Mouse (Mus musculus) MEL (cell line): ENCODE results near the gene Plekhj1. TPM values are rescaled to one million over a fixed set of nuclear protein-coding genes. Genes with fewer than 3 reads are reported as not detected.

Experiments used
- DNase-seq: peaks from one replicate; pipeline ENCODE4 v3.0.0; 2011; ENCODE audit warnings: low read depth, low spot score
- H3K27ac ChIP-seq: 2 replicates; pipeline ENCODE4 v1.5.1; 2012; ENCODE audit warnings: low read depth, mild to moderate bottlenecking, control low read depth, low read length, moderate library complexity; ENCODE audit not compliant: control insufficient read depth
- H3K27me3 ChIP-seq, 2 experiments: fragments of 150-350 bp in 1 of 2; sonication (generic) in 1 of 2; 2 replicates each; pipeline ENCODE4 v1.6.1; 2012; ENCODE audit warnings: low read length in 2 of 2, mild to moderate bottlenecking in 2 of 2, improper control_type of control experiment in 1 of 2, moderate library complexity in 1 of 2; ENCODE audit not compliant: insufficient read depth in 2 of 2, control insufficient read depth in 1 of 2
- H3K36me3 ChIP-seq, 2 experiments: 2 replicates each; pipeline ENCODE4 v1.6.1; 2012 to 2014; ENCODE audit warnings: low read length in 2 of 2, improper control_type of control experiment in 1 of 2, inconsistent platforms in 1 of 2, mild to moderate bottlenecking in 1 of 2; ENCODE audit not compliant: insufficient read depth in 2 of 2, control insufficient read depth in 1 of 2
- H3K4me1 ChIP-seq, 2 experiments: fragments of 150-350 bp in 1 of 2; sonication (generic) in 1 of 2; 2 replicates each; pipeline ENCODE4 v1.6.1; 2012; ENCODE audit warnings: low read length in 2 of 2, improper control_type of control experiment in 1 of 2, mild to moderate bottlenecking in 1 of 2; ENCODE audit not compliant: insufficient read depth in 2 of 2, control insufficient read depth in 1 of 2
- H3K4me3 ChIP-seq, 2 experiments: fragments of 150-350 bp in 1 of 2; sonication (generic) in 1 of 2; 2 replicates each; pipeline ENCODE4 v1.5.1; 2012; ENCODE audit warnings: low read depth in 2 of 2, low read length in 2 of 2, mild to moderate bottlenecking in 2 of 2, moderate library complexity in 2 of 2, control low read depth in 1 of 2, improper control_type of control experiment in 1 of 2; ENCODE audit not compliant: control insufficient read depth in 1 of 2, insufficient read depth in 1 of 2
- H3K79me2 ChIP-seq: 2 replicates; pipeline ENCODE4 v1.6.1; 2012; ENCODE audit warnings: mild to moderate bottlenecking, low read length, moderate library complexity; ENCODE audit not compliant: control insufficient read depth, poor library complexity, insufficient read depth
- H3K9ac ChIP-seq: 2 replicates; pipeline ENCODE4 v1.6.1; 2012; ENCODE audit warnings: low read depth, mild to moderate bottlenecking, control low read depth, low read length, moderate library complexity; ENCODE audit not compliant: control insufficient read depth, poor library complexity, severe bottlenecking
- H3K9me3 ChIP-seq: fragments of 150-350 bp; sonication (generic); replicated peaks from 2 replicates; pipeline ENCODE4 v1.6.1; 2012; ENCODE audit warnings: mild to moderate bottlenecking, low read length, improper control_type of control experiment, moderate library complexity; ENCODE audit not compliant: insufficient read depth
- E2F4 ChIP-seq: IDR thresholded peaks from 2 replicates; pipeline ENCODE4 v1.6.1; 2011; ENCODE audit warnings: low read depth, low read length, improper control_type of control experiment, borderline replicate concordance
- EP300 ChIP-seq, 2 experiments: IDR thresholded peaks; 2 replicates each; pipeline ENCODE4 v1.6.1; 2011; ENCODE audit warnings: improper control_type of control experiment in 2 of 2, low read length in 2 of 2, low read depth in 1 of 2, mild to moderate bottlenecking in 1 of 2
- GABPA ChIP-seq: IDR thresholded peaks from 2 replicates; pipeline ENCODE4 v1.6.1; 2012; ENCODE audit warnings: low read depth, mild to moderate bottlenecking, inconsistent platforms, low read length, improper control_type of control experiment, moderate library complexity
- JUND ChIP-seq: IDR thresholded peaks from 2 replicates; pipeline ENCODE4 v1.6.1; 2011; ENCODE audit warnings: low read depth, mild to moderate bottlenecking, improper control_type of control experiment, low read length
- KAT2A ChIP-seq: conservative IDR thresholded peaks from 2 replicates; pipeline ENCODE4 v1.6.1; 2012; ENCODE audit warnings: low read depth, low read length, improper control_type of control experiment, inconsistent platforms
- MAFK ChIP-seq: IDR thresholded peaks from 2 replicates; pipeline ENCODE4 v1.6.1; 2011; ENCODE audit warnings: low read depth, mild to moderate bottlenecking, low read length, improper control_type of control experiment, borderline replicate concordance
- MAX ChIP-seq: IDR thresholded peaks from 2 replicates; pipeline ENCODE4 v1.6.1; 2011; ENCODE audit warnings: low read length, improper control_type of control experiment
- MAZ ChIP-seq: IDR thresholded peaks from 2 replicates; pipeline ENCODE4 v1.6.1; 2012; ENCODE audit warnings: low read depth, mild to moderate bottlenecking, inconsistent platforms, low read length, improper control_type of control experiment
- MEF2A ChIP-seq: IDR thresholded peaks from 2 replicates; pipeline ENCODE4 v1.6.1; 2014; ENCODE audit warnings: low read depth, mild to moderate bottlenecking, inconsistent platforms, low read length, improper control_type of control experiment; ENCODE audit not compliant: poor library complexity, insufficient replicate concordance, severe bottlenecking; ENCODE audit errors: extremely low read depth
- MXI1 ChIP-seq: IDR thresholded peaks from 2 replicates; pipeline ENCODE4 v1.6.1; 2011; ENCODE audit warnings: mild to moderate bottlenecking, low read depth, low read length, improper control_type of control experiment
- NRF1 ChIP-seq: IDR thresholded peaks from 2 replicates; pipeline ENCODE4 v1.6.1; 2014; ENCODE audit warnings: low read depth, mild to moderate bottlenecking, inconsistent platforms, low read length, improper control_type of control experiment, moderate library complexity; ENCODE audit not compliant: poor library complexity, insufficient read depth, severe bottlenecking
- POLR2A ChIP-seq, 2 experiments: IDR thresholded peaks; 2 replicates each; pipeline ENCODE4 v1.6.1; 2011 to 2012; ENCODE audit warnings: low read length in 2 of 2, mild to moderate bottlenecking in 2 of 2, control low read depth in 1 of 2, improper control_type of control experiment in 1 of 2, low read depth in 1 of 2, moderate library complexity in 1 of 2; ENCODE audit not compliant: control insufficient read depth in 1 of 2, insufficient read depth in 1 of 2, poor library complexity in 1 of 2
- POLR2AphosphoS5 ChIP-seq: IDR thresholded peaks from 2 replicates; pipeline ENCODE4 v1.6.1; 2012; ENCODE audit warnings: low read depth, borderline replicate concordance, mild to moderate bottlenecking, inconsistent platforms, low read length, moderate library complexity, mixed read lengths
- RCOR1 ChIP-seq: IDR thresholded peaks from 2 replicates; pipeline ENCODE4 v1.6.1; 2012; ENCODE audit warnings: low read depth, mild to moderate bottlenecking, inconsistent platforms, low read length, improper control_type of control experiment
- SIN3A ChIP-seq: IDR thresholded peaks from 2 replicates; pipeline ENCODE4 v1.6.1; 2012; ENCODE audit warnings: low read length, improper control_type of control experiment, inconsistent platforms
- SMC3 ChIP-seq: IDR thresholded peaks from 2 replicates; pipeline ENCODE4 v1.6.1; 2011; ENCODE audit warnings: low read depth, low read length, improper control_type of control experiment
- TCF12 ChIP-seq: IDR thresholded peaks from 2 replicates; pipeline ENCODE4 v1.6.1; 2014; ENCODE audit warnings: low read depth, mild to moderate bottlenecking, inconsistent platforms, low read length, improper control_type of control experiment, moderate library complexity
- USF2 ChIP-seq, 2 experiments: IDR thresholded peaks; 2 replicates each; pipeline ENCODE4 v1.6.1; 2011 to 2012; ENCODE audit warnings: improper control_type of control experiment in 2 of 2, low read length in 2 of 2, borderline replicate concordance in 1 of 2, inconsistent platforms in 1 of 2, low read depth in 1 of 2, mild to moderate bottlenecking in 1 of 2; ENCODE audit not compliant: insufficient read depth in 1 of 2
- ZC3H11A ChIP-seq: IDR thresholded peaks from 2 replicates; pipeline ENCODE4 v1.6.1; 2012; ENCODE audit warnings: low read depth, mild to moderate bottlenecking, inconsistent platforms, low read length, improper control_type of control experiment
- ZKSCAN1 ChIP-seq: IDR thresholded peaks from 2 replicates; pipeline ENCODE4 v1.6.1; 2012; ENCODE audit warnings: low read depth, mild to moderate bottlenecking, inconsistent platforms, low read length, improper control_type of control experiment, moderate library complexity
- ZNF384 ChIP-seq: IDR thresholded peaks from 2 replicates; pipeline ENCODE4 v1.6.1; 2012; ENCODE audit warnings: low read depth, mild to moderate bottlenecking, inconsistent platforms, low read length, improper control_type of control experiment
- polyA plus RNA-seq, 2 experiments: library from polyadenylated mRNA; stranded (reverse) in 1 of 2; unstranded in 1 of 2; fragments of >175 nt in 1 of 2; fragments of >200 nt in 1 of 2; gene quantifications; 2 replicates each; pipeline versions ENCODE4 v1.2.1 to v1.2.4; 2012; ENCODE audit warnings: low replicate concordance in 2 of 2, low read depth in 1 of 2; ENCODE audit not compliant: insufficient read length in 2 of 2, insufficient read depth in 1 of 2, missing spikeins in 1 of 2
- total RNA-seq: library from RNA; depleted of rRNA; stranded (reverse); fragments of 300-350 nt; gene quantifications from 2 replicates; pipeline ENCODE4 v1.2.3, GENCODE M21; 2012

Plekhj1 gene
- total and polyA plus RNA-seq, 3 experiments, result 86.9 to 217 TPM; not detected in 1

- no peaks in the 10 kb centered on the region for H3K79me2 ChIP-seq
- no peak overlapping the region for H3K9ac ChIP-seq
- H3K36me3 ChIP-seq, result no peaks in the 10 kb centered on the region
- no peaks in the 10 kb centered on the region for H3K9me3 ChIP-seq
- no peak overlapping the region for H3K27ac ChIP-seq
- TF ChIP-seq MXI1, result no peak
- TF ChIP-seq JUND, result no peak
- no peak for TF ChIP-seq ZC3H11A
- TF ChIP-seq POLR2A (IDR thresholded peaks at IDR 0.05; ENCODE audit: control insufficient read depth in 1 of 2, insufficient read depth in 1 of 2, low read depth in 1 of 2, low read length in 2 of 2, poor library complexity in 1 of 2), result no peak
- no peak for TF ChIP-seq NRF1
- TF ChIP-seq MEF2A, result no peak
- TF ChIP-seq POLR2AphosphoS5, result no peak
- TF ChIP-seq MAX, result no peak
- no peak for TF ChIP-seq SIN3A
- no peak for TF ChIP-seq MAFK
- TF ChIP-seq MAZ, result no peak
- TF ChIP-seq ZNF384, result no peak
- TF ChIP-seq RCOR1, result no peak
- TF ChIP-seq TCF12, result no peak
- TF ChIP-seq EP300 (IDR thresholded peaks at IDR 0.05; ENCODE audit: low read depth in 1 of 2, low read length in 2 of 2), result no peak
- no peak for TF ChIP-seq KAT2A
- DNase-seq, result no peak
- no peaks in the 10 kb centered on the region for H3K27me3 ChIP-seq
- 0 out of 4 replicates have a peak, but pooled peaks cover 0 to 5% of the 10 kb centered on the region in 2 experiments for H3K4me1 ChIP-seq
- no peak overlapping the region for H3K4me3 ChIP-seq
Observed at GRCm38 (mm10) chr10:80810084-80810483, 11.7 kb upstream of the Plekhj1 start.

- H3K4me3 ChIP-seq, result no peak overlapping the region
- H3K4me1 ChIP-seq, result 0 out of 4 replicates have a peak, but pooled peaks cover 0 to 5% of the 10 kb centered on the region in 2 experiments
- H3K27me3 ChIP-seq, result no peaks in the 10 kb centered on the region
- H3K36me3 ChIP-seq, result no peaks in the 10 kb centered on the region
- no peak overlapping the region for H3K9ac ChIP-seq
- H3K79me2 ChIP-seq, result no peaks in the 10 kb centered on the region
- no peak for DNase-seq
- H3K27ac ChIP-seq, result no peak overlapping the region
- TF ChIP-seq ZKSCAN1 (no peak), MAFK (no peak), JUND (no peak), USF2 (IDR thresholded peaks at IDR 0.05; ENCODE audit: borderline replicate concordance in 1 of 2, insufficient read depth in 1 of 2, low read depth in 1 of 2, low read length in 2 of 2) (no peak), GABPA (no peak), MAZ (no peak), E2F4 (no peak), ZC3H11A (no peak), SMC3 (no peak)
- H3K9me3 ChIP-seq, result no peaks in the 10 kb centered on the region
Observed at GRCm38 (mm10) chr10:80808985-80809632, 10.7 kb upstream of the Plekhj1 start.
